Mouse (Mus musculus) 3T3-L1 (cell line): ENCODE measurements around the gene 6330409D20Rik.

ENCODE experiments used
- DNase-seq: peaks from one replicate; pipeline ENCODE4 v3.0.0-alpha.2; 2015; ENCODE audit warnings: low read depth, low spot score

6330409D20Rik gene

DNA sequence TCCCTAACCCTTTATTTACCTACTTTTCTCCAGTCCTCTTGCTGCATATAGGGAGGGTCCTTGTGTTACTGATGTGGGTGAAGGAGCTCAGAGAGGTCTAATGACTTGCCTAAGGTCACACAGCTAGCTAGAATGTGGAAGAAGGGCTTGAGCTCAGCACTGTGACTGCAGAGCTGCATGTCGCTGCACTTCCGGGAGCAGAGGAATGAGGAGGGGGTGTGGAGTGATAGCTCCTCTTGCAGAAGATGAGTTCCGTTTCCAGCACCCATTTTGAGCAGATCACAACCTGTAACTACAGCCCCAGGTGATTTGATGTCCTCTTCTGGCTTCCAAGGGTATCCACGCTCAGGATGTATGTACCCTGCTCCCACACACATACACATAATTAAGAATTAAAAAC, 16.7 kb downstream of the 6330409D20Rik start:
- no peak for DNase-seq

DNA sequence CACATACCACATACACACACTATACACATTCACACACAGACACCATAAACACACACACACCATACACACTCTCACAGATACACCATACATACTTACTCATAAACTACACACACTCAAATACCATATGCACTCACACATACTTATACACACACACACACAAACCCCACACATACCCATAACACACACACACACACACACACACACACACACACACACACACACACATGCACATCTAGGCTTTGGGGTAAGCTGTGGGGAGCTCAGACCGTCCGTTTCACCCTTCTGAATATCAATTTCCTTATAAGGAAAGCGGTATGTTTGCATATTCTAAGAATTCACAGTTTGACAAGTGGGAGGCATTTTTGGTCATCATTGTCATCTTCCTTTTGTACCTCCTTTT, 18.2 kb downstream of the 6330409D20Rik start:
- no peak for DNase-seq

DNA sequence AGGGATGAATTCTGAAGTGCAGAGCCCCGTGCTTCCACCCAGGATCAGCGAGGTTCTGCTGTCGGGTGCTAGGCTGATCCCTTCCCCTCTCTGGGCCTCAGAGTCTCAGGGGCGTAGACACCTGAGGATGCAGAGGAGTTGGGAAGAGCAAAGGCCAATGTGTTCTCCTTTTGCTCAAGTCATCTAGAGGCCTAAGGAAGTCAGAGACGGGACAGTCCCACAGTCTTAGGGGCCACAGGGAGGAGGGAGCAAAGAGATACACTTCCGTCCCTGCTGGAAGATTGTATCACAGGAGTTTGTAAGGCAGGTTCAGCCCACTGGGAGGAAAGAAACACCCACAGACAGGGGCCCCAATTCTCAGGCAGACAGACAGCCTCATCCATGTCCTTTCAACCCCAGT, 18.8 kb downstream of the 6330409D20Rik start:
- DNase-seq: no peak

DNA sequence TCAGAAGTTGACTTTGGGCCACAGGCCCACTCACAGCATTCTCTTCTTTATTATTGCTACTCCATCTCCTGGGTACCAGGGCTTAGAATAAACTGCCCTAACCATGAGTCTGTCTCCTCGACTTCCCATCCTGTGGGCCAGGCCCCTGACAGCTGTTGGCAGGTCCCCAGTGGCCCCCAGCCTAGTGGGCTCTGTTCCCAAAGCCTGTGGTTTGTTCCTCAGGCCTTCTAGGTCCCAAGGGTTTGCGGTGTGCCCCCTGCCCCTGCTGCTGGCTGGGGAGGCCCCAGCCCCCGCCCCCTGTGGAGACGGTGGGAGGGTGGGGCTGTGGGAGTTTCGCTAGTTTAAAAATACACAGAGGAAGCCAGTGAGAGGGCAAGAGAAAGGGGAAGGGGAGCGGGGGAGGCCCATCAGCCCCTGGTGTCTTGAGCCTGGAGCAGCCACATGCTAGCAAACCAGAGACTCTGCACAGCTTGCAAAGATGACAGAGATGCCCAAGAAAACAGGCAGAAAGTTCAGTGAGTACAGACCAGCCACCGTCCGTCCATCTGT, 20.1 kb downstream of the 6330409D20Rik start, which contains the start of gene Sh2d3c:
Gene Sh2d3c, plus strand, starts transcription at position 375 of the 549 bp plus-strand sequence.
- DNase-seq: peak; percentile 76

DNA sequence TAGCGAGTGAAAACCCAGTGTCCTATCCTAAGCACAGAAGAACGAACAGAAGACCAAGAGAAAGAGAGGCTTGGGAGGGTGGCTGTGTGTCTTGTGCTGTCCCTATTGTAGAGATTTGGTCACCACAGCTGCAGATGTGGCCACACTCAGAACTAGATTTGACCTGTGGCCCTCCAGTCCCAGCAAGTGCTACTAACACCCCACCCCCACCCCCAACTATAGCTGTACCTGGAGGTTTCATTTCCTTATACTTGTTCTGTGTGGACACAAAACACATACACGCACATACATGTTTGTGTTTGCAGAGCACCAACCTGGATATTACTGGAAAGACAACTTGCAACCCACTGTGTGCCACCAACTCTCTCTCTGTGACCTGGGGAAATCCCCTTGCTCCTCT, 20.8 kb downstream of the 6330409D20Rik start:
- DNase-seq: no peak

DNA sequence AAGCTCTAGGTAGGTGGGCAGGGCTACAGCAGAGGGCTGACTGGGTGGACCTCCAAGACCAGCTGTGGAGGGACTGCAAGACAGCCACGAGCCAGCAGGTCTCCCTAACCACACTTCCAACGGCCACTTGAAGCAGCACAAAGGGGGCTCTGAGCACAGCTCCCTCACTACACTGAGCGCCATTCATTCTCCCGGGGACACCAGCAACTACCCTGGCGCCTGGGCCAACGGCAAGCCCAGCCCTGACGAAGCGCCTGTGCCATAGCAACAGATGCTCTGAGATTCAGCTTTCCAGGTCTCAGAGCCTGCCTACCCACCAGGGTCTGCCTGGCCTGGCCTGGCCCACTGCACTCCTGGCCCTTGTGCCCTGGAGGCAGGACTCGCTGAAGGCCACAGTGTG, 22.1 kb downstream of the 6330409D20Rik start:
- no peak for DNase-seq

DNA sequence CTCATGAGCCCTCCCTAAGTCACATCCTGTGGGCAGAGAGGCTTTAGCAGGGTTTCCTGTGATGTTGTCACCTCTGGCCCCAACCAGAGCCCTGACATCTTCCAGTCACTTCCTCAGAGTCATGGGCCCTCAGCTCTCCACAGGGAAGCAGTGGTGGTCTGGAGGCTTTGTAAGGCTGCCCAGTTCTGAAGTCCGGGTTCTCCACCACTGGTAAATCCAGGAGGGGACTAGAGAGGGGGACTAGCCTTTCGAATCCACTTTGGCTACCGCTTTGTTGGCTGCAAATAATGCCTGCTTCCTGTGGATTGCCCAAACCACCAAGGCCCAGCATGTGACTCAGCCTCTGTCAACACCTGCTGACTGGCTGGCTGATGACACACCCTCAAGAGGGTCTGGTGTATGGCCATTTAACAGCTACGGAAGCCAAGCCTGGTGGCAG, 25.8 kb downstream of the 6330409D20Rik start:
- DNase-seq: peak; percentile 88

DNA sequence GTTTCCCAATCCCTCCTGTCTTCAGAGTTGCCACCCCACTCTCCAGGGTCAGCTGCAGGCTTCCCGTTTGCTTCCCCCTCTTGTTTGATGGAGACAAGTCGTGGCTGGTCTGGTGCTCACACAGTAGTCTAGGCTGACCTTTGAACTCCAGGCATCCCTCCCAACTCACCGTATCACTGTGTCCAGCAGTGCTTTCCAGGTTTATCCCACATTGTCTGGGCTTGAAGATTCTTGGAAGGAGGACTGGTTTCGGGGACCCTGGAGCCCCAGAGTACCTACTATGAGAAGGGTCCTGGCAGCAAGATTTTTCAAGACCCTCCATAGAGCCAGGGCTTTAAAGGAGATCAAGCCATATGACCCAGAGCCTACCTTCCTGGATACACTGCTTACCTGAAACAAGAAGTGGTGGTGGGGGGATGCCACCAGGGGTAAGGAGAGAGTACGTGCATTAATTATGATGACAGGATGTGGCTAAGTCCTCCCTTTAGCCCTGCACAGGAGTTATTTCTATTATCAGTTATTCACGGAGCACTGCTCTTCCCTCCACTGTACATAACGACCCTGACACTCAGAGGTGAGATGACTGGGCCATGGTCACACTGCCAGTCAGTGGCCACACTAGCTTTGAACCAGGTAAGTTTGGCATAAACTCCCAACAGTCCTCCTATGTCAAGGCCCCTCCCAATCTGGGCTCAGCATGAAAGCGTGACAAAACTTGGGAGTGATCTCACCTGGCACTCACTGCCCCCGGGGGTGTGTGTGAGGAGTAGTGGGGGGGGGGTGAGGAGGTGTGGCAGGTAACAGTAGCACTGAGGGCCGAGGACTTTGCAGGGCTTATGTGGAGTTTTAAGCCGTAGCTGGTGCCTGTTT, 26.5 kb downstream of the 6330409D20Rik start:
- DNase-seq: no peak

DNA sequence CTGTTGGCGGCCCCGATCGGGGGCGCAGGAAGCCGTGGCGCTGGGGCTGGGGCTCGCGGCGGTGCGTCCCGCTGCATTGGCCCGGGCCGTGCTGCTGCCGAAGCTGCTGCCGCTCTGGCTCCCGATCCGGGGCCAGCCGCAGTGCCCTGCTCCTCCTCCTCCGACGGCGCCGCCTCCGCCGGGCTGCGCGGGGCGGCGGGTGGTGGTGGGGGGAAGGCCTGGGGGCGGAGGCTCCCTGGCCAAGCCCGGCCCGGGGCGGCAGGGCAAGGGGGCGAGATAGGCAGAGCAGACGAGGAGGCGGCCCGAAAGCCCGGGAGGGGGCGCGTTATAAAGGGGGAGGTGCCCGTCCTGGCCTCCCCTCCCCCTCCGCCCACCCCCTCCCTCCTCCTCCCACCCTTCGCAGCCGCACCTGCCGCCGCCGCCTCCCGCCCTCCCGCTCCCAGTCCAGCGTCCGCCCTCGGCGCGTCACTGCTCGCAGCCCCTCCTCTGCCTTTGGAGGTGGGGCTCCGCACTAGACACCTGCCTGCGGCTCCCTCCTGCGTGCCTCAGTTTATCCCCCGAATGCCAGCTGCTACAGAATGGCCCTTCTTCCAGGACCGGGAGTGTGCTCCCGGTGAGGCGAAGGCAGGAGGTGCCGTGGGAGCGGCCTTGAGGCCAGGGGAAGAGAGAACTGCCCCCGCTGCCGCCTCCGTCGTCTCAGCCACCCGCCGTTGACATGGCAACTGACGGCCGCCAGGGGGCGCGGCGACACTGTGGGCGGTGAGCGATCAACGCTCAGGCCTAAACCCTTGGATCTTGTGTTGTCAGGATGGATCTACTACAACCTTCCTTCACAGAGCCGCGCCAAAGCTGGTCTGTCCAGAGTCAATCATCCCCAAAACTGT, 27.6 kb downstream of the 6330409D20Rik start, which contains the start of gene Cdk9:
Gene Cdk9, minus strand, starts transcription at position 143 of the 884 bp plus-strand sequence.
- DNase-seq: peak; percentile 92

DNA sequence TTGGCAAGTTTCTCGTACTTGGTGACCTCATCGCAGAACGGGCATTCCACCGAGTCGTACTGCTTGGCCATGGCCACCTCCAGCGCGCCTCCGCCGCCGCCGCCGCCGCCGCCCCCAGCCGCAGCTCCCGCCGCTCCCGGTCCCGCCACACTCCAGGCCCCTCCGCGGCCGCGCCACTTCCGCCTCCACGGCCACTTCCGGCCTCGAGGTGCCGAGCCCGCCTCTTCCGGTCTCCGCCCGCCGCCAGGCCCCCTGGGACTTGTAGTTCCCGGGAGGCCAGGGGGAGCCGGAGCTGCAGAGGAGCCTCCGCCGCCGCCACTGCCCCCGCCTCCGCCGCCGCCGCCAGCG, 28.3 kb downstream of the 6330409D20Rik start:
- peak; percentile 87 for DNase-seq

DNA sequence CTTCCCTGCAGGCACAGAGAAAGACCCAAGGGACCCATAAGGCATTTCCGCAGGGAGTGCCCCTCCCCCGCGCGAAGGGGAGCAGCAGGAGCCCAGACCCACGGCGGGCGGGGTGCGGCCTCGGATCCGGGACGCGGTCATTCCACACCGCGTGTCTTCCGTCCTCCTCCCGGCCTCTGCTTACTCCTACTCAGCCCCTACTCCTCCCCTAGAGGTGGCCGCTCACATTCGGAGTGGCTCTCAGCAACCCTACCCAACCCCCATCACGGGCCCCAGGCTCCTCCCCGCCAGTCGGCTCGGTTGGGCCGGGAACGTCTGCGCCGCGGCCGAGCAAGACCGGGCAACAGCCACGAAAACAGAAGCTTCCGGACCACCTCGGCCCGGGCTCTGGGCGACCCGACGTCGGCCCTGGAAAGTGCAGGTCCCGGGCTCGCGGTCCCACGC, 28.7 kb downstream of the 6330409D20Rik start:
- peak; percentile 81 for DNase-seq

DNA sequence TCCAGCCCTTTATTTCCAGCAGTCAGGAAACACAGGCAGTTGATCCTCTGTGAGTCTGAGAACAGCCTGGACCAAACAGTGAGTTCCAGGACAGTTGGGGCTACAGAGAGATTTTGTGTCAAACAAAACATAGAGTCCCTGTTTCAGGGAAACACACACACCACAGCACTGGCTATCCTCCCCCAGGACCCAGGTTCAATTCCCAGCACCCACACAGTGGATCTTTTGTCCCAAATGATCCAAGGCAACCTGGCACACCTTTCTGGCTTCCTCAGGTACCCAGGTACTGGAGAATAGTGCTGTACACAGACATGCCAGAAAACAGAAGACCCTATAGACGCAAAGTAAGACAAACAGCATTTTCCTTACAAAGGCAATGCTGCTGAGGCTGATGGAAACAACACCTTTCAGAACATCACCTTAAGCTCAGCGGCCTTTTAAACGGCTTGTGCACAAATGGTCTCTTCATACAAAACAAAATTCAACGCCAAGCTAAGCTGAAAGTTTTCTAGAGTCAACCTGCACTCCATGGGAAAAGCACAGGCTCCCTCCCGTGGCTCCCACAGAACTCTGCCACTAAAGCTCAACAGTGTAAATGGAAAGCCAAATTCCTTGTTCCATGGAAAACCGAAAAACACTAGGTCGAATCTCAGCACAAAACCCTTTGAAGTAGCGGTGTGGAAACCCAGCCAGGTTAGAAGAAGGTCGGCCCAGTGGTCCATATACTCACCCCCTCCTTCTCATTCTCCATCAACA, 29.3 kb downstream of the 6330409D20Rik start:
- DNase-seq: peak; percentile 50

DNA sequence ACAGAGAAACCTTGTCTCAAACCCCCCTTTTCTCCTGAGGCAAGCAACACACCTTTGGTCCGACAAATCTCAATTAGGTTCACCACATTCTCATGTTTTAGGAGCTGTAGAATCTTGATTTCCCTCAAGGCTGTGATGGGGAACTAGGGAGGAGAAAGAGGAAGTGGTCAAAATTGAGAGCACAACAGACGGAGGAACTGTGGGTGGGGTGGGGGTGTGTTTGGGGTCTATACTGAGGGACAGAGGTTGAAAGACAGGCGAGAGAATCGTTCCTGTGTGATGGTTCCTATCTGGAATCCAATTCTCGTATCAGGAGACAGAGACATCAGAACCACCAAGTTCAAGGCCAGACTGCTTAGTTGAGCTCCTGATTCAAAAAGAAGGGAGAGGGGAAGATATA, 30.4 kb downstream of the 6330409D20Rik start:
- DNase-seq: no peak

DNA sequence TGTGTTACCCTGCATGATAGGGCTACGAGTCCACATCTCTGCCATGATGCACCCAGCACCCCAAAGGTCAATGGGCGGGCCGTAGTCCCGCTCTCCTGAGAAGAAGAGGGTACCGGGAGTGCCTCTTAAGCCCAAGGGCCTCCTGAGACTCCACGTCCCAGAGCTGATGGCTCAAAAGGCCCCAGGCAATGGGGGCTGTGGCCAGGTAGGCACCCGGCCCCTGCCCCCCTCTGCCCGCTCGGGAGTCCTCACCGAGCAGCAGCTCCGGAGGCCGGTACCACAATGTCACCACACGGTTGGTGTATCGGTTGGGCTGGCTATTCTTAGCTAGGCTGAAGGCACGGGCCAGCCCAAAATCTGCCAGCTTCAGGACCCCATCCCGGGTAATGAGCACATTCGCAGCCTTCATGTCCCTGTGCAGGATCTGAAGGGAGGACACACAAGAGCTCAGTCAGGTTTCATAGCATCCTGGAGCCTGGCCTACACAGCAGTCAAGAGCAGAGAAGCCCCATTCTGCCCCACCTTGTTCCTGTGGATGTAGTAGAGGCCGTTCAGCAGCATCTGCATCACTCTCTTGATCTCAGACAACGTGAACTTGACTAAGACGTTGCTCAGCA, 31.2 kb downstream of the 6330409D20Rik start:
- DNase-seq: no peak

DNA sequence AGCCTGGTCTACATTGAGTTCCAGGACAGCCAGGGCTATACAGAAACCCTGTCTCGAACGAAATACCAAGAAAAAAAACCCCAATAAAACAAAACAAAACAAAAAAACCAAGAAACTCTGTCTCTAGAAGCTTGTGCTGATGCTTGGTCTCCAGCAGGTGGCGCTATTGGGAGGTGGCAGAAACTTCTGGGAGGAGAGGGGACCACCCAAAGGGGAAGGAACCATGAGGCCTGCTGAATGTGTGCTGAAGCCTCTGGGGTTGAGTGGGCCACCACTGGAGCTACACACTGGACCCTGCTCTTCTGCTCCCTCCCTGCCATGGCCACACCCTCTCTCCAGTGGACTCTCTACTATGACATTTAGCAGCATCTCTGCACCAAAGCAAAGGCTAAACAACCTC, 32.2 kb downstream of the 6330409D20Rik start:
- peak; percentile 79 for DNase-seq

DNA sequence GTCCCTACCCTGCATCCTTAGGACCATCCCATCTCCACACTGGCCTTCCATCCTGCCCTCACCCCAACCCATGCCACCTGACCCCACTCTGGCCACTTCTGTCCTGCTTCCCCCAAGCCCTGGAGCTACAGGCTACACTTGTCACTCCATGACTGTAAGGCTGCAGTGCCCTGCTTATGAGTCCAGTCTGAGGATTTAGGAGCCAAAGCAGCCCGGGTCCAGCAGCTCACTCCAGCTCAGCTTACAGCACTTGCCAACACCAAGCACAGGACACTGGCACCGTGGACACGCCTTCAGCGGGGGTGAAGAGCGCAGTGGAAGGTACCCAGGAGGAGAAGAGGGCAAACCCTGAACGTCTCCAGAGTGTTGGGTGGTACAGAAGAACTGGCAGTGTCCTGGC, 33.8 kb downstream of the 6330409D20Rik start:
- DNase-seq: no peak

DNA sequence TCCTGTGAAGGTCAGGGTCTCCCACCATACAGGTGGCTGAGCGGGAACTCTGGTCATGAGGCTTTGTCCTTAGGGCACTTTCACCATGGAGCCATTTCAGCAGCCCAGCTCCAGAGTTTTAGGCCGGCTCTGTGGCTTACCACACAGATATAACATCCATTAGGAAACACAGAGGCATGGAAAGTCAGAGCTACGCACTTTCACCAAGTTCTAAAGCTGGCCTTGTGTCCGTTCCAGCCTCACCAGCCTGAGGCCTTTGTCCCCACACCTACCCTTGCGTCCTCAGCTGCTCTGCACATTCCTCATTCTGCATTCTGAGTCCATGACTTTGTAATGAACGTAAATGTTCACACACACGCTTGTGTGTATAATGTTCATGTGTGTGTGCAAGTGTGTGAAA, 35.8 kb downstream of the 6330409D20Rik start:
- DNase-seq: no peak

DNA sequence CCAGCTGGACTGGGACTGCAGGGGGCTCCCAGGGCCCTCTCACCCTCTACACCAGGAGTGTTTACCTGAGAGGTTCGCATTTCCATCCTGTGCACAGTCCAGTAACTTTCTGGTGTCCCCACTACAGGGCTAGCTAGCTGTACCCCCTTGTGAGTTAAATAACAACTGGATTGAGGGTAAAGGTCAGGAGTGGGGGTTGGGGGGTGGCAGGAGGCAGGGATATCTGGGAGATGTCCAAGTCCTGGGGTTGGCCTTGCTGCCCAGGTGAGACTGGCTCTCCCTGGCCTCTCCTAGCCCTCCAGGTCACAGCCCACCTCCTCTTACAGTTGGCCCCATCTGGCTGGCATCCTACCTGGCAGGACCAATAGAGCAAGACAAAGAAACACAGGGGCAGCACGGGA, 36.8 kb downstream of the 6330409D20Rik start, which contains the start of gene Fpgs:
Gene Fpgs, minus strand, starts transcription at position 125 of the 401 bp plus-strand sequence.
- no peak for DNase-seq

DNA sequence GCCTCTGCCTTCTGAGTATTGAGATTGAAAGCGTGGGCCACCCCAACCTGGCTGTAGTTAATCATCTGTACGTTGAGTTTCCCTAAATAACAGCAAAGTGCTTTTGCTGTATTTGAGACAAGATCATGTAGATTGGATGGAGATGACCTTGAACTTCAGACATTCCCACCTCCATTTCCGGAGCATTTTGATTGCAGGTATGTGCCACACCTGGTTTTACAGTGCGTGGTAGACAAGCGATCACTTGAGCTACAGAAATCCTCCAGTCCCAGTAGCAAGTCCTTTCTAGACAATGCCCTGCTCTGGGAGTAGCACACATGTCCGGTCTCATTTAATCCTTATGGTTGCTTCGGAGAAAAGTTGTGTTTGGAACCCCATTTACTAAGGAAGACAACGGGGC, 37.8 kb downstream of the 6330409D20Rik start:
- no peak for DNase-seq

DNA sequence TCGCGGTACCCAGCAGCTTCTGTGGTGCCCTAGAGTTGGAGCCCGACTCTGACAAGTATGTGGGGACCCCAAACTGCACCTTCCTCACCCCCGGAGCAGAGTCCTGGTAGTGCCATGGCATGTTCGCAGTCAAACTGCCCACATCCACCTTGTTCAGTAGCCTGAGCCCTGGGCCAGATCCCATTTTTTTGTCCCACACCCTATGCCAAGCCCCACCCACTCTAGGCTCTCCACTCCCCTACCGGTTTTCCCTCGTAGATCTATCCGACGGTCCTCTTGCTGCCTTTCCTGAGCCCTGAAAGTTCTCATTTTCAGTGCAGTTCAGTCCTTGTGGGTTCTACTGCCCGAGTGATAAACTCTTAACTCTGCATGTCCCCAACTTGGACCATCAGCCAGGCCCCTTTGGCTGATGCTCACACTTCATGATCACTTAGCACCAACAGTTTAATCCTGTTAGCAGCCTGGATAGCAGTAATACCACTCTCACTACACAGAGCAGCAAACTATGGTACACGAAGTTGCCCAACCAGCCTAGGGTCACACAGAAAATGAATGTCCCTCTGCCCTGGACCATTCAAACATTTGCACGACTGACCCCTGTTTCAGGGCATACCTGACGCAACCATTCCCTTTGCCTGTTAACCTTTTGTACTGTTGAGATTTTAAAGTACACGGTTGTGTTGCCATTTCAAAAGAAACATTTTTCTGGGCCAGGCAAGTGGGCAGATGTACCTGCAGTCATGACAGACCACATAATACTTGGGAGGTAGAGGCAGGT, 39.7 kb downstream of the 6330409D20Rik start:
- no peak for DNase-seq
